Mouse (Mus musculus): Measurements from ENCODE around the gene Mink1. TPM values are rescaled to one million over a fixed set of nuclear protein-coding genes. Genes with fewer than 3 reads are reported as not detected.
A peak's percentile ranks its signal among the peaks of the same experiment; 100 is the strongest.

Mink1 gene
- polyA plus RNA-seq, 1 experiment from 2014 or later = 14.7 TPM

- H3K4me2 ChIP-seq (replicated peaks) = no peak overlapping the region
- 85% methylated on average over 2 of the region's 2 CpGs for WGBS
- H3K4me3 ChIP-seq = no peak overlapping the region
- no peaks in the 10 kb centered on the region for H3K9me3 ChIP-seq
- no peak for ATAC-seq (ENCODE audit: low FRiP score, low read depth)
- no peak overlapping the region; the same call in 1 of the 2 replicates for H3K9ac ChIP-seq (replicated peaks)
- H3K27me3 ChIP-seq = 0 out of 2 replicates have a peak, but pooled peaks cover 2% of the 10 kb centered on the region
- H3K27ac ChIP-seq (replicated peaks) = no peak overlapping the region
- peaks cover 43% of the 10 kb centered on the region for H3K36me3 ChIP-seq
- H3K4me1 ChIP-seq = peaks cover 49% of the 10 kb centered on the region
These were observed 88.7 kb downstream of the Mink1 start for GRCm38 (mm10) chr11:70651391-70651790.

GRCm38 (mm10) chr11:70652029-70652883, 89.6 kb downstream of the Mink1 start:
- H3K27me3 ChIP-seq = peaks cover 8% of the 10 kb centered on the region; the same call in 1 of the 2 replicates
- H3K4me3 ChIP-seq = peak overlapping the region; percentile 99
- 0 out of 2 replicates have a peak overlapping the region, but pooled peaks have one; percentile 97 for H3K27ac ChIP-seq (replicated peaks)
- H3K4me1 ChIP-seq = peaks cover 57% of the 10 kb centered on the region
- WGBS = 76% methylated on average over 12 of the region's 12 CpGs
- H3K4me2 ChIP-seq (replicated peaks) = peak overlapping the region; percentile 94
- ATAC-seq (ENCODE audit: low FRiP score, low read depth) = no peak
- H3K9ac ChIP-seq (replicated peaks) = peak overlapping the region; percentile 98
- H3K36me3 ChIP-seq = peaks cover 43% of the 10 kb centered on the region
- H3K9me3 ChIP-seq = no peaks in the 10 kb centered on the region

GRCm38 (mm10) chr11:70652884-70653344, 90.2 kb downstream of the Mink1 start:
- H3K4me2 ChIP-seq (replicated peaks) = peak overlapping the region; percentile 94
- H3K4me3 ChIP-seq = peak overlapping the region; percentile 99
- H3K27ac ChIP-seq (replicated peaks) = peak overlapping the region; percentile 97
- 63% methylated on average over 6 of the region's 6 CpGs for WGBS
- no peak for ATAC-seq (ENCODE audit: low FRiP score, low read depth)
- H3K9me3 ChIP-seq = no peaks in the 10 kb centered on the region
- peaks cover 57% of the 10 kb centered on the region for H3K4me1 ChIP-seq
- H3K36me3 ChIP-seq = peaks cover 43% of the 10 kb centered on the region
- peak overlapping the region; percentile 98 for H3K9ac ChIP-seq (replicated peaks)
- peaks cover 8% of the 10 kb centered on the region; the same call in 1 of the 2 replicates for H3K27me3 ChIP-seq

DNA sequence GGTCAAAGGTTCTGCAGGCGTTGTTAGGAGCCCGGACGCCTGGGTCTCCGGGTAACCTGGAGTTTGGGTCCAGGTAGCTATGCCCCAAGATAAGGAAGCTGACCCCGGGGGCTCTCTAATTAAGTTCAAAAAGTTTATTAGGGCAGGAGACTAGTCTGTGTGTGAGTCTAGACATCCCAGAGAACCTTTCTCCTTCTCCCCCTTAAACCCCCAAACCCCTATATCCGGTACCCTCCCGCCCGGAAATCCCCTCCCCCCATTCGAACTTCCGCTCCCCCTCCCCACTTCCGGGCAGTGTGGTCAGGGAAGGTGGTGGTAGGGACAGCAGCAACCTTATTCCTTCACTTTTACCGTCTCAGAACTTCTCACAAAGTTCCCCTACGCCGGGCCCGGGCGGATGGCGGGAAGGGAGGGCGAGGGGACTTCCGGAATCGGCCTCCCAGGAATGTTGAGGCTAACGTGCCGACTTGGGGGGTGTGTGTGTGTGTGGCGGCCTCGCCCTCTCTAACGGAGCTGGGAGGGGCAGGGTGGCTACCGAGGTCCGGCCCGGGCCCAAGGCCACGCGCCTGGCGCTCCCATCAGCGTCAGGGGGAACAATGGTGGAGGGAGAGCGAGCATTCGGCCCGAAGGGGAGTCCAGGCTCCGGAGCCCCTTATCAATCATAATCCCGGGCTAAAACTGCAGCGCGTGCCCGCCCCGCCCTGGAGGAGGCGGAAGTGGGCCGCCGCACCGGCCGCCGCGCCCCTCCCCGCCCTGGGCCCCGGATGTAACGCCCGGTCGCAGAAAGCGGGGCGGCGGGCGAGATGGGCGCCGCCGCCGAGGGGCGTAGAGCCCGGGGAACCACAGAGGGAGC, 90.9 kb downstream of the Mink1 start:
- ATAC-seq (ENCODE audit: low FRiP score, low read depth) = peak; percentile 55
- peak overlapping the region; percentile 97 for H3K27ac ChIP-seq (replicated peaks)
- H3K4me1 ChIP-seq = peaks cover 50% of the 10 kb centered on the region
- peak overlapping the region; percentile 99 for H3K4me3 ChIP-seq
- H3K4me2 ChIP-seq (replicated peaks) = peak overlapping the region; percentile 94
- peaks cover 8% of the 10 kb centered on the region; the same call in 1 of the 2 replicates for H3K27me3 ChIP-seq
- peaks cover 43% of the 10 kb centered on the region for H3K36me3 ChIP-seq
- peak overlapping the region; percentile 98 for H3K9ac ChIP-seq (replicated peaks)
- H3K9me3 ChIP-seq = no peaks in the 10 kb centered on the region
- WGBS = under 1% methylated on average over 55 of the region's 63 CpGs

GRCm38 (mm10) chr11:70654198-70654922, 91.7 kb downstream of the Mink1 start, which contains the start of gene Pfn1:
Gene Pfn1 (minus strand): TSS chr11:70654644.
- Histone ChIP-seq H3K9ac (replicated peaks) (peak within 1 kb of the TSS; percentile 98), H3K27me3 (peaks cover 8% of the 10 kb centered on the region; the same call in 1 of the 2 replicates), H3K36me3 (peaks cover 35% of the 10 kb centered on the region), H3K4me1 (peaks cover 42% of the 10 kb centered on the region), H3K9me3 (no peaks in the 10 kb centered on the region), H3K4me2 (replicated peaks) (peak within 1 kb of the TSS; percentile 94), H3K27ac (replicated peaks) (peak within 1 kb of the TSS; percentile 97), H3K4me3 (peak within 1 kb of the TSS; percentile 99)
- peak; percentile 42 for ATAC-seq (ENCODE audit: low FRiP score, low read depth)
- 0% methylated on average over 56 of the region's 61 CpGs for WGBS

- 1% methylated on average over 46 of the region's 48 CpGs for WGBS
- Histone ChIP-seq H3K9me3 (no peaks in the 10 kb centered on the region), H3K27ac (replicated peaks) (peak overlapping the region; percentile 97), H3K36me3 (peaks cover 28% of the 10 kb centered on the region), H3K4me3 (peak overlapping the region; percentile 99), H3K27me3 (peaks cover 8% of the 10 kb centered on the region; the same call in 1 of the 2 replicates), H3K9ac (replicated peaks) (peak overlapping the region; percentile 98), H3K4me2 (replicated peaks) (peak overlapping the region; percentile 94), H3K4me1 (peaks cover 42% of the 10 kb centered on the region)
- peak; percentile 47; the same call in 1 of the 2 replicates for ATAC-seq (ENCODE audit: low FRiP score, low read depth)
These were observed 92.4 kb downstream of the Mink1 start for GRCm38 (mm10) chr11:70654923-70655570.

DNA sequence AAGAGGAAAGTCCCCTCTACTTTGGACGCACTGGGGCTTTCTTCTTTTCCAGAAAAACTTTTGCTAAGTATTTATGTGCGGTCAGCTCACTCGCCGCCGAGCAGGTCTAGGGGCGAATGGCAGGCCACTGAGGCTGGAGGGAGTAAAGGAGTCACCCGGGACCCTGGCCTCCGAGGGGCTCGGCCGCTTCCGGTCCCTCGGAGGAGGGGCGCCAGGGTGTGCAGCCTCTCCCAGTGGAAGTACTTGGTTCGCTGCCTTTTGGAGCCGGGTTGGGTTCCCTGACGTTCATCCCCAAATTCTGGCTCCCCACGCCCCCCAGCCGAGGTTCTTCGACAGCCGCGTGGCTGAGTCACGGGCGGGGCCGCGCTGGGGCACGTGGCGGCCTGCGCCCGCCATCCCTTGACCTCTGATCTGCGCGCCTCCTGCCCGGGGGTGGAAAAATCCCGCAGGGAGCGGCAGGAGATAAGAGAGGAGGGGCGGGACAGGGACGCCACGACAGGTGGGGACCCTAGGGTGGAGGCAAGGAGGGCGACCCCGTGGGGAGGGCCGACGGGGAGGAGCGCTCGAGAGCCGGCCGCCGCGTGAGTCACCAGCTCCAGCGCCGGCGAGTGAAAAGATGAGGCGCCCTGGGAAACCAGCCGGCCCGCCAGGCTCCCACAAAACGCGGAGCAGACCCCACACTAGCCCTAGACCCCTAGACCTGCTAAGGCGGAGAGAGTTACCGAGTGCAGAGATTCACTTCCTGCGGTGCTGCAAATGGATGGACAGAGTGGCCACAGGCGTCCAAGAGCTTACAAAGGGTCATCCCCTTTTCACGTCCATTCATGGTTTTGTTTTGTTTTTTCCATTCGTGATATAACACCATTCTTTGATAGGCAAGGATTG, 93.1 kb downstream of the Mink1 start:
- H3K36me3 ChIP-seq = peaks cover 26% of the 10 kb centered on the region
- WGBS = under 1% methylated on average over 61 of the region's 61 CpGs
- peak overlapping the region; percentile 94 for H3K4me2 ChIP-seq (replicated peaks)
- H3K4me1 ChIP-seq = peaks cover 41% of the 10 kb centered on the region
- H3K9me3 ChIP-seq = no peaks in the 10 kb centered on the region
- peak overlapping the region; percentile 97 for H3K27ac ChIP-seq (replicated peaks)
- H3K9ac ChIP-seq (replicated peaks) = peak overlapping the region; percentile 98
- H3K27me3 ChIP-seq = peaks cover 8% of the 10 kb centered on the region; the same call in 1 of the 2 replicates
- peak overlapping the region; percentile 99 for H3K4me3 ChIP-seq
- no peak; the same call in 1 of the 2 replicates for ATAC-seq (ENCODE audit: low FRiP score, low read depth)

DNA sequence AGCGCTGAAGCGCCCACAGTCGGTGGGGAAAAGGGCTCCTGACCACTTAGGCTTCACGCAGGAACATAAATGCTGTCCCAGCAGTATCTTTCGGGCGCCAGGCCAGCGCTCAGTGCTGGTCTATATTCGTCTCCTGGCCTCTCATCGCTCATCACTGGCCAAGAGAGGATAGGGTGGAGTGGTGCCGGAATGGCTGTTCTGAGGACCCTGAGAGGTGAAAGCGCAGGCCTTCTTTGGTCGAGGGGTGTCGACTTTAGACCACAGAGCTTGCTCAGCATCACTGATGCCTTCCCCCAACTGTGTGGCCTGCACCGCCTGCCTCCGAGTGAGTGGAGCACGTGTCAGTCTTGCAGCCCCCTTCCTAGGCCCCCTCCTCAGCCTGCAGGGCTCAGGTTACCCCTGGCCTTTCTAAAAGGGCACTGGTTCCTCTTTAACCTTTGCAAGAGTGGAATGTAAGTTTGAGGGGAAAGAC, 93.8 kb downstream of the Mink1 start:
- Histone ChIP-seq H3K27me3 (peaks cover 8% of the 10 kb centered on the region; the same call in 1 of the 2 replicates), H3K9me3 (no peaks in the 10 kb centered on the region), H3K4me2 (replicated peaks) (peak overlapping the region; percentile 94), H3K4me3 (peak overlapping the region; percentile 99), H3K9ac (replicated peaks) (peak overlapping the region; percentile 98), H3K27ac (replicated peaks) (peak overlapping the region; percentile 97; the same call in 1 of the 2 replicates), H3K4me1 (peaks cover 38% of the 10 kb centered on the region), H3K36me3 (peaks cover 25% of the 10 kb centered on the region)
- no peak for ATAC-seq (ENCODE audit: low FRiP score, low read depth)
- WGBS = 4% methylated on average over 16 of the region's 16 CpGs

- no peaks in the 10 kb centered on the region for H3K9me3 ChIP-seq
- peak within 1 kb of the TSS; percentile 98 for H3K9ac ChIP-seq (replicated peaks)
- peak within 1 kb of the TSS; percentile 94 for H3K4me2 ChIP-seq (replicated peaks)
- H3K27ac ChIP-seq (replicated peaks) = peak within 1 kb of the TSS; percentile 97
- H3K4me1 ChIP-seq = peaks cover 36% of the 10 kb centered on the region
- no peak for ATAC-seq (ENCODE audit: low FRiP score, low read depth)
- H3K4me3 ChIP-seq = peak within 1 kb of the TSS; percentile 99
- peaks cover 8% of the 10 kb centered on the region; the same call in 1 of the 2 replicates for H3K27me3 ChIP-seq
- peaks cover 23% of the 10 kb centered on the region for H3K36me3 ChIP-seq
- WGBS = 13% methylated on average over 3 of the region's 3 CpGs
These were observed 94.3 kb downstream of the Mink1 start, which contains the start of gene Eno3 for GRCm38 (mm10) chr11:70656964-70657363. Gene Eno3 (plus strand): TSS chr11:70657202.

DNA sequence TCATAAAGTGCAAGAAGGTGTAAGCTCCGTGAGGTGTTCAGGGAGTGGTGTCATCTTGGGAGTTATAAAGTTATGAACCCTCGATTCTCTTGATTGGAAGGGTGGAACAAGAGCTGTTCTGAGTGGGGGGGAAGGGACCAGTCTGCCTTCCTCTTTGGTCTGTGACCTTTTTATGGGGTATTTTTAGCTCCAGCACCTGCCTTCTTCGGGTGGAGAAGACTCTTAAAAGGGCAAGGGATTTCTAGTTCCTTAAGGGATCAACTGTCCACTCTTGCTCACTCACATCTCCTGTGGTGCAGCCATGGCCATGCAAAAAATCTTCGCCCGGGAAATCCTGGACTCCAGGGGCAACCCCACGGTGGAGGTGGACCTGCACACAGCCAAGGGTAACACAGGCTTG, 94.9 kb downstream of the Mink1 start:
- Histone ChIP-seq H3K4me1 (peaks cover 30% of the 10 kb centered on the region), H3K27ac (replicated peaks) (no peak overlapping the region), H3K27me3 (peaks cover 8% of the 10 kb centered on the region; the same call in 1 of the 2 replicates), H3K4me3 (no peak overlapping the region), H3K9ac (replicated peaks) (no peak overlapping the region), H3K4me2 (replicated peaks) (no peak overlapping the region), H3K36me3 (peaks cover 23% of the 10 kb centered on the region), H3K9me3 (no peaks in the 10 kb centered on the region)
- ATAC-seq (ENCODE audit: low FRiP score, low read depth) = no peak
- WGBS = 59% methylated on average over 6 of the region's 6 CpGs

All from midbrain, embryonic 12.5 days (tissue).